In genomic region chr15:13095406-13095805, GRCm38 (mm10) we compare ENCODE assay signal across 27 mouse cellular contexts.
DNase-seq lines count a peak whose midpoint lies in the region; ATAC-seq and TF ChIP-seq lines count a peak whose summit lies in the region.
"Had no signal": no experiment of that assay in that cellular context is flagged by ENCODE, and none has a peak within 500 bp of the region (broad histone marks: within the 10 kb centered on the region; RNA-seq: fewer than 3 reads in every experiment).

No protein-coding gene starts in this region.

- 48% methylated on average over 9 of the region's 9 CpGs for WGBS in heart, embryonic 10.5 days
- 53% methylated on average over 9 of the region's 9 CpGs for WGBS in hindbrain, embryonic 16.5 days
- 71% methylated on average over 9 of the region's 9 CpGs for WGBS in hindbrain, embryonic 11.5 days
- 67% methylated on average over 9 of the region's 9 CpGs for WGBS in cerebellum, adult 2 months
- 66% methylated on average over 9 of the region's 9 CpGs for WGBS in liver, embryonic 11.5 days

- H3K4me3 ChIP-seq in heart, embryonic 10.5 days: no peak overlapping the region
- no peak overlapping the region for H3K4me3 ChIP-seq in hindbrain, embryonic 16.5 days (ENCODE audit: low read length)
- H3K4me3 ChIP-seq in hindbrain, embryonic 11.5 days (ENCODE audit: low read depth, low read length): no peak overlapping the region
- H3K4me3 ChIP-seq in E14TG2a.4 (replicated peaks; ENCODE audit: low read length): peak overlapping the region; percentile 29; the same call in 1 of the 2 replicates
- no peak overlapping the region for H3K4me3 ChIP-seq in cerebellum, adult 2 months (replicated peaks; ENCODE audit: insufficient read depth, low read depth, low read length)
- H3K4me3 ChIP-seq in liver, embryonic 11.5 days (ENCODE audit: low read depth, low read length): no peak overlapping the region
- H3K4me3 ChIP-seq: embryonic facial prominence, embryonic 10.5 days; embryonic facial prominence, embryonic 15.5 days; hindbrain, embryonic 10.5 days; lung, embryonic 15.5 days had no signal

- no peak for TF ChIP-seq CTCF in E14TG2a.4 (conservative IDR thresholded peaks at IDR 0.05; ENCODE audit: low read length)
- no peak for TF ChIP-seq CTCF in cerebellum, adult 2 months (IDR thresholded peaks at IDR 0.05; ENCODE audit: borderline replicate concordance, insufficient read depth, low read depth, low read length)

- no peak for DNase-seq in heart, embryonic 10.5 days (ENCODE audit: low spot score)
- DNase-seq in heart, adult 8-10 months (ENCODE audit: low spot score): no peak
- no peak for DNase-seq in hindbrain, embryonic 11.5 days (ENCODE audit: low spot score)
- peak; percentile 81 for DNase-seq in R1 (ENCODE audit: low read depth, low spot score)
- no peak for DNase-seq in cerebellum, adult 2 months
- no peak for DNase-seq in liver, embryonic 11.5 days (ENCODE audit: low spot score)
- DNase-seq: adrenal gland, adult 2 months; adrenal gland, postnatal 36 days; cerebellum, adult 18-20 months; cerebellum, postnatal 14 days; gastrocnemius, postnatal 14 days; heart, postnatal 14 days; kidney, adult 9 months; kidney, postnatal 10 days; layer of hippocampus, postnatal 36 days; retina, postnatal 1 day; right cerebral cortex, postnatal 14 days; thymus, postnatal 4 days had no signal

- no peaks in the 10 kb centered on the region for H3K27me3 ChIP-seq in heart, embryonic 10.5 days (ENCODE audit: insufficient read depth, poor library complexity, severe bottlenecking)
- no peaks in the 10 kb centered on the region for H3K27me3 ChIP-seq in hindbrain, embryonic 16.5 days (replicated peaks; ENCODE audit: control insufficient read depth, insufficient read depth, low read length)
- no peaks in the 10 kb centered on the region for H3K27me3 ChIP-seq in hindbrain, embryonic 11.5 days (ENCODE audit: control insufficient read depth, insufficient read depth, low read length)
- 0 out of 2 replicates have a peak, but pooled peaks cover 5% of the 10 kb centered on the region for H3K27me3 ChIP-seq in E14TG2a.4 (ENCODE audit: insufficient read depth, low read length)
- no peaks in the 10 kb centered on the region for H3K27me3 ChIP-seq in cerebellum, adult 2 months (ENCODE audit: control insufficient read depth, insufficient read depth, low read length)
- H3K27me3 ChIP-seq in liver, embryonic 11.5 days (replicated peaks; ENCODE audit: control insufficient read depth, insufficient read depth, low read length): no peaks in the 10 kb centered on the region
- H3K27me3 ChIP-seq: embryonic facial prominence, embryonic 15.5 days; lung, embryonic 15.5 days; Patski had no signal

- H3K4me2 ChIP-seq in hindbrain, embryonic 16.5 days (ENCODE audit: low read length): no peak overlapping the region
- no peak overlapping the region for H3K4me2 ChIP-seq in hindbrain, embryonic 11.5 days (replicated peaks; ENCODE audit: low read depth, low read length)
- no peak overlapping the region for H3K4me2 ChIP-seq in liver, embryonic 11.5 days
- H3K4me2 ChIP-seq: embryonic facial prominence, embryonic 15.5 days; lung, embryonic 15.5 days had no signal

- H3K27ac ChIP-seq in heart, embryonic 10.5 days: peak overlapping the region; percentile 74
- no peak overlapping the region for H3K27ac ChIP-seq in hindbrain, embryonic 16.5 days (ENCODE audit: low read depth, low read length)
- no peak overlapping the region for H3K27ac ChIP-seq in hindbrain, embryonic 11.5 days (ENCODE audit: low read depth, low read length)
- no peak overlapping the region for H3K27ac ChIP-seq in cerebellum, adult 2 months (ENCODE audit: insufficient read depth, low read length)
- no peak overlapping the region for H3K27ac ChIP-seq in liver, embryonic 11.5 days (ENCODE audit: low read depth, low read length)
- H3K27ac ChIP-seq: embryonic facial prominence, embryonic 10.5 days; embryonic facial prominence, embryonic 15.5 days; hindbrain, embryonic 10.5 days; lung, embryonic 15.5 days had no signal

- no peak for TF ChIP-seq POLR2A in cerebellum, adult 2 months (IDR thresholded peaks at IDR 0.05; ENCODE audit: borderline replicate concordance, insufficient read depth, low read length)

- H3K36me3 ChIP-seq in heart, embryonic 10.5 days: no peaks in the 10 kb centered on the region
- H3K36me3 ChIP-seq in hindbrain, embryonic 16.5 days (ENCODE audit: control insufficient read depth, insufficient read depth, low read length): no peaks in the 10 kb centered on the region
- no peaks in the 10 kb centered on the region for H3K36me3 ChIP-seq in hindbrain, embryonic 11.5 days (ENCODE audit: control insufficient read depth, insufficient read depth, low read length)
- no peaks in the 10 kb centered on the region for H3K36me3 ChIP-seq in E14TG2a.4 (ENCODE audit: insufficient read depth, low read length)
- H3K36me3 ChIP-seq in liver, embryonic 11.5 days (ENCODE audit: control insufficient read depth, insufficient read depth, low read length): no peaks in the 10 kb centered on the region
- H3K36me3 ChIP-seq: embryonic facial prominence, embryonic 15.5 days; hindbrain, embryonic 10.5 days; lung, embryonic 15.5 days had no signal

- no peak overlapping the region for H3K9ac ChIP-seq in hindbrain, embryonic 16.5 days (ENCODE audit: low read depth, low read length)
- no peak overlapping the region for H3K9ac ChIP-seq in hindbrain, embryonic 11.5 days (ENCODE audit: low read depth, low read length)
- H3K9ac ChIP-seq in liver, embryonic 11.5 days (ENCODE audit: low read depth, low read length): no peak overlapping the region
- H3K9ac ChIP-seq: embryonic facial prominence, embryonic 15.5 days; lung, embryonic 15.5 days had no signal

- 0 out of 2 replicates have a peak, but pooled peaks have one; percentile 32 for ATAC-seq in hindbrain, embryonic 16.5 days
- ATAC-seq in hindbrain, embryonic 11.5 days (ENCODE audit: low FRiP score): no peak
- ATAC-seq in liver, embryonic 11.5 days (replicated peaks; ENCODE audit: low FRiP score): no peak
- ATAC-seq: forebrain, embryonic 14.5 days; intestine, postnatal 0 days; Patski had no signal

- H3K4me1 ChIP-seq in heart, embryonic 10.5 days: peaks cover 20% of the 10 kb centered on the region
- peaks cover 3% of the 10 kb centered on the region for H3K4me1 ChIP-seq in hindbrain, embryonic 16.5 days (ENCODE audit: control insufficient read depth, insufficient read depth, low read depth, low read length)
- no peaks in the 10 kb centered on the region for H3K4me1 ChIP-seq in hindbrain, embryonic 11.5 days (replicated peaks; ENCODE audit: control insufficient read depth, insufficient read depth, low read length)
- H3K4me1 ChIP-seq in E14TG2a.4 (replicated peaks; ENCODE audit: low read depth, low read length): peaks cover 37% of the 10 kb centered on the region
- H3K4me1 ChIP-seq in cerebellum, adult 2 months (ENCODE audit: control insufficient read depth, insufficient read depth, low read length): no peaks in the 10 kb centered on the region
- H3K4me1 ChIP-seq in liver, embryonic 11.5 days (replicated peaks; ENCODE audit: control insufficient read depth, insufficient read depth, low read length): no peaks in the 10 kb centered on the region
- H3K4me1 ChIP-seq: embryonic facial prominence, embryonic 10.5 days; lung, embryonic 15.5 days had no signal

- no peaks in the 10 kb centered on the region for H3K9me3 ChIP-seq in heart, embryonic 10.5 days
- H3K9me3 ChIP-seq in hindbrain, embryonic 16.5 days (ENCODE audit: control insufficient read depth, low read length): no peaks in the 10 kb centered on the region
- H3K9me3 ChIP-seq in hindbrain, embryonic 11.5 days (ENCODE audit: control insufficient read depth, low read length): no peaks in the 10 kb centered on the region
- H3K9me3 ChIP-seq in E14TG2a.4 (ENCODE audit: low read length): no peaks in the 10 kb centered on the region
- H3K9me3 ChIP-seq in liver, embryonic 11.5 days (ENCODE audit: control insufficient read depth, low read length): no peaks in the 10 kb centered on the region
- H3K9me3 ChIP-seq: embryonic facial prominence, embryonic 10.5 days; embryonic facial prominence, embryonic 15.5 days; hindbrain, embryonic 10.5 days; lung, embryonic 15.5 days had no signal
